ENCODE assay signal across 19 mouse cellular contexts in genomic region chr7:6147688-6148087, GRCm38 (mm10). TPM values are rescaled to one million over a fixed set of nuclear protein-coding genes. Genes with fewer than 3 reads are reported as not detected.
DNase-seq lines count a peak whose midpoint lies in the region; ATAC-seq and TF ChIP-seq lines count a peak whose summit lies in the region.
"Had no signal": no experiment of that assay in that cellular context is flagged by ENCODE, and none has a peak within 500 bp of the region (broad histone marks: within the 10 kb centered on the region; RNA-seq: fewer than 3 reads in every experiment).

No protein-coding gene starts in this region.

- TF ChIP-seq CTCF in intestine, postnatal 0 days (IDR thresholded peaks at IDR 0.05; ENCODE audit: low read depth), result no peak

- H3K9me3 ChIP-seq in heart, embryonic 13.5 days, result no peaks in the 10 kb centered on the region
- H3K9me3 ChIP-seq in liver, embryonic 12.5 days (replicated peaks), result no peaks in the 10 kb centered on the region
- no peaks in the 10 kb centered on the region for H3K9me3 ChIP-seq in intestine, postnatal 0 days (ENCODE audit: control insufficient read depth)
- no peaks in the 10 kb centered on the region for H3K9me3 ChIP-seq in forebrain, embryonic 14.5 days (replicated peaks; ENCODE audit: control insufficient read depth, low read length)
- H3K9me3 ChIP-seq: embryonic facial prominence, embryonic 15.5 days; limb, embryonic 12.5 days; megakaryocyte, embryonic 14.5 days had no signal

- intact Hi-C loops in heart, postnatal 25 days (cut with DNase I), result no loop called here

- H3K4me1 ChIP-seq in heart, embryonic 13.5 days, result peaks cover 84% of the 10 kb centered on the region
- H3K4me1 ChIP-seq in liver, embryonic 12.5 days, result peaks cover 80% of the 10 kb centered on the region
- H3K4me1 ChIP-seq in intestine, postnatal 0 days (replicated peaks; ENCODE audit: control insufficient read depth, insufficient read depth, low read length), result no peaks in the 10 kb centered on the region
- peaks cover 6% of the 10 kb centered on the region; the same call in 1 of the 2 replicates for H3K4me1 ChIP-seq in forebrain, embryonic 14.5 days (ENCODE audit: control insufficient read depth, insufficient read depth, low read length)

- H3K36me3 ChIP-seq in heart, embryonic 13.5 days, result no peaks in the 10 kb centered on the region
- H3K36me3 ChIP-seq in liver, embryonic 12.5 days, result no peaks in the 10 kb centered on the region
- H3K36me3 ChIP-seq in intestine, postnatal 0 days (ENCODE audit: control insufficient read depth, insufficient read depth), result no peaks in the 10 kb centered on the region
- H3K36me3 ChIP-seq in forebrain, embryonic 14.5 days (ENCODE audit: control insufficient read depth, insufficient read depth, low read length), result no peaks in the 10 kb centered on the region
- H3K36me3 ChIP-seq: embryonic facial prominence, embryonic 15.5 days; limb, embryonic 12.5 days had no signal

- H3K9ac ChIP-seq in heart, embryonic 13.5 days, result peak overlapping the region; percentile 48
- no peak overlapping the region for H3K9ac ChIP-seq in liver, embryonic 12.5 days
- no peak overlapping the region for H3K9ac ChIP-seq in intestine, postnatal 0 days (ENCODE audit: low read depth, low read length)
- H3K9ac ChIP-seq in forebrain, embryonic 14.5 days (ENCODE audit: low read length), result no peak overlapping the region
- H3K9ac ChIP-seq: embryonic facial prominence, embryonic 15.5 days; hindbrain, embryonic 14.5 days; limb, embryonic 12.5 days had no signal

- no peak for DNase-seq in heart, postnatal 25 days (ENCODE audit: low spot score)
- no peak for DNase-seq in liver
- peak; percentile 69 for DNase-seq in lung, postnatal 36 days
- DNase-seq in thymus, postnatal 4 days, result no peak
- DNase-seq in forebrain, embryonic 14.5 days (ENCODE audit: low spot score), result no peak
- DNase-seq: gastrocnemius, postnatal 36 days; kidney, adult 9 months; right cerebral cortex, postnatal 4 days had no signal

- peak overlapping the region; percentile 43; the same call in 1 of the 2 replicates for H3K4me2 ChIP-seq in heart, embryonic 13.5 days
- no peak overlapping the region for H3K4me2 ChIP-seq in liver, embryonic 12.5 days
- no peak overlapping the region for H3K4me2 ChIP-seq in intestine, postnatal 0 days (replicated peaks; ENCODE audit: low read depth)
- H3K4me2 ChIP-seq in forebrain, embryonic 14.5 days (ENCODE audit: low read length), result no peak overlapping the region
- H3K4me2 ChIP-seq: embryonic facial prominence, embryonic 15.5 days; hindbrain, embryonic 14.5 days; limb, embryonic 12.5 days had no signal

- WGBS in heart, embryonic 13.5 days, result 74% methylated on average over 5 of the region's 5 CpGs
- WGBS in liver, embryonic 12.5 days (ENCODE audit: insufficient replicate concordance), result 59% methylated on average over 5 of the region's 5 CpGs
- 50% methylated on average over 5 of the region's 5 CpGs for WGBS in intestine, postnatal 0 days
- WGBS in forebrain, embryonic 14.5 days, result 83% methylated on average over 5 of the region's 5 CpGs

- H3K4me3 ChIP-seq in heart, embryonic 13.5 days, result no peak overlapping the region
- H3K4me3 ChIP-seq in liver, embryonic 12.5 days, result no peak overlapping the region
- no peak overlapping the region for H3K4me3 ChIP-seq in intestine, postnatal 0 days (ENCODE audit: low read depth, low read length)
- H3K4me3 ChIP-seq in forebrain, embryonic 14.5 days (ENCODE audit: low read depth, low read length), result no peak overlapping the region
- H3K4me3 ChIP-seq: embryonic facial prominence, embryonic 15.5 days; limb, embryonic 12.5 days had no signal

- H3K27me3 ChIP-seq in heart, embryonic 13.5 days (replicated peaks), result no peaks in the 10 kb centered on the region
- no peaks in the 10 kb centered on the region for H3K27me3 ChIP-seq in liver, embryonic 12.5 days (replicated peaks)
- no peaks in the 10 kb centered on the region for H3K27me3 ChIP-seq in intestine, postnatal 0 days (replicated peaks; ENCODE audit: control insufficient read depth, insufficient read depth, low read length)
- H3K27me3 ChIP-seq in forebrain, embryonic 14.5 days (replicated peaks; ENCODE audit: control insufficient read depth, insufficient read depth, low read length), result no peaks in the 10 kb centered on the region
- H3K27me3 ChIP-seq: embryonic facial prominence, embryonic 15.5 days; limb, embryonic 12.5 days; megakaryocyte, embryonic 14.5 days had no signal

- no peak for ATAC-seq in heart, embryonic 13.5 days (ENCODE audit: extremely low read depth, insufficient number of reproducible peaks, low FRiP score, low TSS enrichment)
- ATAC-seq in liver, embryonic 12.5 days, result no peak
- ATAC-seq in intestine, postnatal 0 days, result peak; percentile 10; the same call in 1 of the 2 replicates
- no peak for ATAC-seq in forebrain, embryonic 14.5 days
- ATAC-seq: activated CD4-positive, CD25-positive, alpha-beta regulatory T cell, adult 4 months; CD4-positive, CD25-positive, alpha-beta regulatory T cell, adult 4 months had no signal

- H3K27ac ChIP-seq in heart, embryonic 13.5 days (replicated peaks), result peak overlapping the region; percentile 64
- H3K27ac ChIP-seq in liver, embryonic 12.5 days, result peak overlapping the region; percentile 27
- no peak overlapping the region for H3K27ac ChIP-seq in intestine, postnatal 0 days (ENCODE audit: low read depth, low read length)
- H3K27ac ChIP-seq in forebrain, embryonic 14.5 days (ENCODE audit: low read depth, low read length), result no peak overlapping the region
- H3K27ac ChIP-seq: hindbrain, embryonic 14.5 days; limb, embryonic 12.5 days had no signal

RNA-seq across cellular contexts. Expression of gene Zfp787, which starts 8.1 kb away (rescaled TPM):
- polyA plus RNA-seq in heart, embryonic 13.5 days (2015; fragmentation: Nextera tagmentation; extraction: Ambion mirVana), result 19.1 and 20.0 TPM in 2 replicates
- 10 to 100 TPM; 29.8 to 33.1 TPM for total RNA-seq in heart, postnatal 25 days (2021)
- 17.3 and 18.0 TPM in 2 replicates for polyA plus RNA-seq in liver, embryonic 12.5 days (2016; fragmentation: Nextera tagmentation; extraction: Ambion mirVana)
- 42.2 and 46.5 TPM in 2 replicates for polyA plus RNA-seq in intestine, postnatal 0 days (2015; fragmentation: Nextera tagmentation; extraction: Ambion mirVana)
- 12.6 and 13.8 TPM in 2 replicates for polyA plus RNA-seq in forebrain, embryonic 14.5 days (2014; fragmentation: Nextera tagmentation; extraction: Ambion mirVana)

RNA-seq across cellular contexts. Expression of gene Zfp444, which starts 24.3 kb away (rescaled TPM):
- 26.8 and 34.0 TPM in 2 replicates for polyA plus RNA-seq in heart, embryonic 13.5 days (2015; fragmentation: Nextera tagmentation; extraction: Ambion mirVana)
- 10 to 100 TPM; 10.2 to 16.8 TPM for total RNA-seq in heart, postnatal 25 days (2021)
- polyA plus RNA-seq in liver, embryonic 12.5 days (2016; fragmentation: Nextera tagmentation; extraction: Ambion mirVana), result 25.5 and 26.3 TPM in 2 replicates
- polyA plus RNA-seq in intestine, postnatal 0 days (2015; fragmentation: Nextera tagmentation; extraction: Ambion mirVana), result 18.5 and 18.7 TPM in 2 replicates
- 88.2 and 96.3 TPM in 2 replicates for polyA plus RNA-seq in forebrain, embryonic 14.5 days (2014; fragmentation: Nextera tagmentation; extraction: Ambion mirVana)

RNA-seq across cellular contexts. Expression of gene Galp, which starts 49.2 kb away (rescaled TPM):
- not detected in 2 replicates for polyA plus RNA-seq in heart, embryonic 13.5 days (2015; fragmentation: Nextera tagmentation; extraction: Ambion mirVana)
- total RNA-seq in heart, postnatal 25 days (2021), result not detected
- not detected in 2 replicates for polyA plus RNA-seq in liver, embryonic 12.5 days (2016; fragmentation: Nextera tagmentation; extraction: Ambion mirVana)
- not detected in 2 replicates for polyA plus RNA-seq in intestine, postnatal 0 days (2015; fragmentation: Nextera tagmentation; extraction: Ambion mirVana)
- not detected in 2 replicates for polyA plus RNA-seq in forebrain, embryonic 14.5 days (2014; fragmentation: Nextera tagmentation; extraction: Ambion mirVana)
- total RNA-seq: gastrocnemius, postnatal 36 days; layer of hippocampus, postnatal 25 days had no signal
- polyA plus RNA-seq: activated CD4-positive, CD25-positive, alpha-beta regulatory T cell, adult 4 months; brain, embryonic 14.5 days; CD4-positive, CD25-positive, alpha-beta regulatory T cell, adult 4 months; embryonic facial prominence, embryonic 15.5 days; hindbrain, embryonic 14.5 days; limb, embryonic 12.5 days had no signal

Comparison
In these comparisons a context has a peak if more than half of its experiments do, and no peak if none do; other contexts are left out.
1. H3K27ac ChIP-seq: peak in heart, embryonic 13.5 days (single experiment) and liver, embryonic 12.5 days (single experiment); none in intestine, postnatal 0 days (single experiment) and forebrain, embryonic 14.5 days (single experiment).